Mouse (Mus musculus) lung, adult 2 months (tissue): ENCODE data around the gene Dlgap1. TPM values are rescaled to one million over a fixed set of nuclear protein-coding genes. Genes with fewer than 3 reads are reported as not detected.
A peak's percentile ranks its signal among the peaks of the same experiment; 100 is the strongest.

Experiments used
- DNase-seq: peaks from one replicate; pipeline ENCODE4 v3.0.0; 2022
- H3K4me1 ChIP-seq: fragments of 200-500 bp; 2 replicates; pipeline ENCODE4 v1.6.1; 2011; ENCODE audit warnings: low read length; ENCODE audit not compliant: control insufficient read depth, insufficient read depth
- H3K4me3 ChIP-seq: fragments of 200-500 bp; replicated peaks from 2 replicates; pipeline ENCODE3; 2011; ENCODE audit warnings: low read depth, mild to moderate bottlenecking, control low read depth, low read length; ENCODE audit errors: extremely low read depth
- CTCF ChIP-seq: fragments of 200-500 bp; IDR thresholded peaks from 2 replicates; pipeline ENCODE4 v1.5.1; 2011; ENCODE audit warnings: mild to moderate bottlenecking, low read length, control low read depth; ENCODE audit not compliant: insufficient read depth
- POLR2A ChIP-seq: fragments of 200-500 bp; IDR thresholded peaks from 2 replicates; pipeline ENCODE4 v1.6.1; 2011; ENCODE audit warnings: low read depth, mild to moderate bottlenecking, control low read depth, low read length, borderline replicate concordance; ENCODE audit errors: extremely low read depth
- WGBS: fragments of 180-500 bp; shearing (Covaris S2); methylation state at CpG from one replicate; pipeline ENCODE4 v1.1.7; 2018; 5-methylcytosine and 5-hydroxymethylcytosine counted together
- polyA plus RNA-seq: library from polyadenylated mRNA; depleted of rRNA; stranded (reverse); fragments of >200 nt; gene quantifications from 2 replicates; pipeline ENCODE4 v1.2.3, GENCODE M21; 2012

The Dlgap1 gene
- polyA plus RNA-seq, 1 experiment = 0.63 TPM

DNA sequence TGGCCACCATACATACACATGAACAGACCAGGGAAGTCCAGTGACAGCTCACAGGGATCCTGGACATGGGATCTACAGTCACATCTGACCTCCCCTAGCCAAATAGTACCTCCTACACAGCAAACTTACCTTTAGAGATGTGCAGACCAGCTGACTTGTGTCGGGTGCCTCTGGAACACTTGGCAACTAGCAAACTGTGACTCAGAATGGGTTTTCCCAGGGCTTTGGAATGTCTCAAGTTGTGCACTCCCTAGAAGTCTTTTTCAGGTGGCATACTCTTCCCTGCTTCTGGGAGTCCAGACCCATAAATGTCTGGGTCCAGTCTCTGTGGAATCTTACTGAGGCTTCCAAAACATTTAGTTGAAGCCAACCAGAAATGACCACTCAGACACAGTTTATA is 772.8 kb downstream of the Dlgap1 start:
- no peak for DNase-seq
- WGBS = 68% methylated on average over 1 of the region's 1 CpGs
- Histone ChIP-seq H3K4me3 (no peak overlapping the region), H3K4me1 (peaks cover 9% of the 10 kb centered on the region; the same call in 1 of the 2 replicates)
- no peak for TF ChIP-seq CTCF
- TF ChIP-seq POLR2A = no peak

DNA sequence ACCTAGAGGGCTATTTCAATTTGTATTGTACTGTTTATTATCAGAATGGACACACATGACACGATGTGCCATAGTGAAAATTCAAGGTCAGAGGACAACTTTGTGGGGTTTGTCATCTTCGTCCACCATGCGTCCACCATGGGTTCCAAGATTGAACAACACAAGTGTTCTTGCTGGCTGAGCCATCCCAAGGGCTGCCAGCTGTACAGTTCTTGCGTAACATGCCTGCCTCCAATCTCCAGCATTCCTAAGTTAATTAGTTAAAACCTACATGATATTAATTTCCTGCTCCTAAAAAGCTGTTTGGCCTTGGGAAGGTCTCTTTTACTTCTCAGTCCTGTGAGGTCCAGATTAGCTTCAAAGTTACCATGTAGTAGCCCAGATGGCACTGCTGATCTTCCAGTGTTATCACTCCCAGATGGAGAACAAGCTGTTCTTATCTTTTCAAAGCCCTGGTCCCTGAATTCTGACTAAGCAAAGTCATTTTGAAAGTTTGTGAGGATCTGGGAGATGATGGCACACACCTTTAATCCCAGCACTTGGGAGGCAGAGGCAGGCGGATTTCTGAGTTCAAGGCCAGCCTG is 775.8 kb downstream of the Dlgap1 start:
- WGBS = 90% methylated on average over 5 of the region's 5 CpGs

GRCm38 (mm10) chr17:70745385-70745784 is 776.5 kb downstream of the Dlgap1 start:
- 63% methylated on average over 6 of the region's 6 CpGs for WGBS
- no peak for DNase-seq
- peaks cover 5% of the 10 kb centered on the region for H3K4me1 ChIP-seq
- TF ChIP-seq CTCF (no peak), POLR2A (no peak)
- H3K4me3 ChIP-seq = no peak overlapping the region

More for the DNA sequence above, 775.8 kb downstream of the Dlgap1 start:
- TF ChIP-seq CTCF = no peak
- TF ChIP-seq POLR2A = no peak
- DNase-seq = no peak
- Histone ChIP-seq H3K4me3 (no peak overlapping the region), H3K4me1 (peaks cover 5% of the 10 kb centered on the region)

- H3K4me1 ChIP-seq = peaks cover 8% of the 10 kb centered on the region
- no peak overlapping the region for H3K4me3 ChIP-seq
- no peak for DNase-seq
- 38% methylated on average over 9 of the region's 9 CpGs for WGBS
- no peak for TF ChIP-seq POLR2A
- peak; percentile 37 for TF ChIP-seq CTCF
Observed at GRCm38 (mm10) chr17:70746379-70747079, 777.7 kb downstream of the Dlgap1 start.

DNA sequence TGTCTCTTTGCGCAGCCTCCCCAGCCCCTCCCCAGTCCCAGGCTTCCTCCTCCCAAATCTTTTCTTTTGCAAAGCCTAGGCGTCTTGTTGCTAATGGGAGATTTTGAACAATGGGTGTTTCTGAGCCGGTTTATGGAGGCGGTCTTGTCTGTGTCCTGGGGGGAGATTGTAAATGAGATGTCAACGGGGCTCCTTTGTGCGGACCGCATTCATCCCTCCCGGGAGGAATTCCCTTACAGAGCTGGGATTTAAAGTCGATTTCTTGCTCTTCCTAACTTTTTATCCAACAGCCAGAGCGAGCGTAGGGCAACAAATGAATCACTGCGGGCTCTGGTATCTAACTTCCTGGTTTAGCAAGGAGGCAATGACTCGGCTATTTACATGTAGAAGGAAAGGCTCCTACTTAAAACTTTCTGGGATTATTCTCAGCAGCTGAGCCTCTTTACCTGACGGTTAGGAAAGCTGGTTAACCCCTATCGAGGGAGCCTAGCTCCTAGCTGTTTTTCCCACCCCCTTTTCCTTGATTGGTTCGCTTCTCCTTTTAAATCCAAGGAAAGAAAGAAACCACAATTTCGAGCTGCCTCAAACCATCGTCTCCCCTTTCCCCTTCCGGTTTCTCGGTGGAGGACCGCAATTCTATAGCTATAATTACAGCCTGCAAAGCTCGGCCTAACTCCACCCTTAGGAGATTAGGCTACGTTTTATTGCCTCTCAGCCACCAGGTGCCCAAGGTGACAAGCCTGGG is 779.0 kb downstream of the Dlgap1 start:
- H3K4me3 ChIP-seq = peak overlapping the region; percentile 29
- 4% methylated on average over 23 of the region's 23 CpGs for WGBS

GRCm38 (mm10) chr17:70748476-70748830 is 779.6 kb downstream of the Dlgap1 start:
- Histone ChIP-seq H3K4me3 (no peak overlapping the region), H3K4me1 (peaks cover 8% of the 10 kb centered on the region)
- 42% methylated on average over 10 of the region's 10 CpGs for WGBS
- no peak for DNase-seq
- TF ChIP-seq POLR2A (no peak), CTCF (no peak)

More for the DNA sequence above, 779.0 kb downstream of the Dlgap1 start:
- peaks cover 8% of the 10 kb centered on the region for H3K4me1 ChIP-seq
- DNase-seq = peak; percentile 45
- no peak for TF ChIP-seq POLR2A
- TF ChIP-seq CTCF = no peak

DNA sequence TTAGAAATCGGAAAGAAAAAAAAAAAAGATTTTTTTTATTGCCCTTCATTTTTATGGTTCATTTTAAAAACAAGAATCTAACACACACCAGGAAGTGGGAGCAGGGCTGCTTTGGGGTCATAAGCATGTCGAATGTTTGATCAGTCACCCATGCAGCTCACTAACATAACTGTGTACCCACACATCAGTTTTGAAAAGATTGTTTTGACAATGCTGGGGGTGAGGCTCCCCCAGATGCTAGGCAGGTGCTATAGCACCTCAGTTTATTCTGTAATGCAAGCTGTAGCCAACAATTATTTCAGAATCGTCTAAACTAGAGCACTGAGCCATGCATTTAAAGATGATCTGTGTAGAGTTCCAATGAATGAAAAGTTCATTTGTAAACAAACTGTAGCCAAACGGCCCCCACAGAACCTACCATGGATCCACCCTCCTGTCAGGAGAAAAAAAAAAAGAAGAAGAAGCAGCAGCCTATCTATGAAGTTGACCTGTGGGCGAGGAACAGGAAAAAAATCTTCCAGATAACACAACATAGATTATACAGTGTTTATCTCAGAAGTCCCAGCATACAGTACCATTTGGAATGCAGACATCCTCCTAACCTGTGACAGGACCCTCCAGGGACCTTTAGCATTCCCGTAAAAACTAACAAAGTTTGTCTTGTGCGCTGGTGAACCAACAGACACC is 780.2 kb downstream of the Dlgap1 start:
- Histone ChIP-seq H3K4me3 (no peak overlapping the region), H3K4me1 (peaks cover 8% of the 10 kb centered on the region)
- no peak for DNase-seq
- no peak for TF ChIP-seq POLR2A
- TF ChIP-seq CTCF = no peak
- WGBS = 59% methylated on average over 7 of the region's 7 CpGs

DNA sequence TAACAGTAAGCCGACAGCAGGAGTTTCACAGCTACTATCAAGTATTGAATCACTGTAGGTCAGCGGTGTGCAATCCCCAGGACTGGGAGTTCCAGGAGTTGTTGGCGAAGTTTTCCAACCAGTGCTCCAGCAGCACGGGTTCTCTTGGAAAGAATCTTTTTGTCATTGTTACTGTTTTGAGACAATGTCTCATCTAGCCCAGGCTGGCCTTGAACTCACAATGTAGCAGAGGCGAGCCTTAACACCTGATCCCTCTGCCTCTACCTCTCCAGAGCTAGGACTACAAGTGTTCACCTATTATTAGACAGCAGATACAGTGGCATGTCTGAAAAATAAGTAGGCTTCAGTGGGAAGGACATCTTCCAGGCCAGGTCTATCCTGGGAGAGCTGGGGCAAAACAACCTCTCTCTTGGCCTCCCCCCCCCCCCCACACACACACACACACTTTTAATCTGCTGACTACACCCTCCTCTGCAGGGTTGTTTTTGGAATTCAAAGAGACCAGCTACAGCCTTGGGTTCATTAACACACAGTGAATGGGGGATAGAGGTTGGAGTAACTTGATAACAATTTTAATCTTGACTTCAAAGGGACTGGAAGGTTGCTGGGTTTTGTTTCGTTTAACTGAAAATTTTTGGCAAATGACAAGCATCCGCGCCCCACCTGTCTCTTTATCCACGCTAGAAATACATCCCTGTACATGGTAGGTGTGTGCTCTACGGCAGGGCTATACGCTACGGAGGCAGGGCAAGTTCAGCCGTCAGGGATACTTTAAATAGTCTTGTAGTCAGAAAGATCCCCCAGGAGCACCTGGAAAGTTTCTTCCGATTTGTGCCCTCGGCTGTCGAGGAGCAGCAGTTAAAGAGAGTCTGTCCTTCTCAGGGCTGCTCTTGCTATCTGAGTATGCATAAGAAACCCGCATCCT is 781.6 kb downstream of the Dlgap1 start:
- TF ChIP-seq CTCF = no peak
- no peak for TF ChIP-seq POLR2A
- WGBS = 60% methylated on average over 17 of the region's 17 CpGs
- Histone ChIP-seq H3K4me1 (peaks cover 8% of the 10 kb centered on the region), H3K4me3 (peak overlapping the region; percentile 7)
- no peak for DNase-seq
